Comparison of ENCODE assay signal across 11 mouse cellular contexts in genomic region chr9:17742308-17742707, GRCm38 (mm10).
"Had no signal": no experiment of that assay in that cellular context is flagged by ENCODE, and none has a peak within 500 bp of the region (broad histone marks: within the 10 kb centered on the region; RNA-seq: fewer than 3 reads in every experiment).

No protein-coding gene starts in this region.

- DNase-seq: liver, embryonic 13.5 days; liver, postnatal 0 days; lung, adult 2 months; lung, postnatal 14 days; lung, postnatal 36 days; retina, postnatal 1 day; right cerebral cortex, postnatal 25 days; spleen, adult 18-20 months; thymus, adult 2 months; thymus, postnatal 25 days; thymus, postnatal 4 days had no signal
